Mouse (Mus musculus) intestine, embryonic 14.5 days (tissue): ENCODE results near the gene Ear14. TPM values are rescaled to one million over a fixed set of nuclear protein-coding genes. Genes with fewer than 3 reads are reported as not detected.
"Not testable (repeated sequence)": the region's sequence is repeated elsewhere in the genome, so short reads cannot be mapped to it uniquely, and the experiment has no call there.

ENCODE experiments used
- ATAC-seq: fragments of 200-750 bp; cut with Nextera tagmentation; replicated peaks from 2 replicates; pipeline ENCODE4 v1.8.0; 2017; ENCODE audit warnings: low read depth, moderate number of reproducible peaks, moderate TSS enrichment, moderate library complexity; ENCODE audit not compliant: low FRiP score, low TSS enrichment
- DNase-seq: peaks from one replicate; pipeline ENCODE4 v3.0.0-alpha.2; 2018; ENCODE audit warnings: low spot score
- H3K27ac ChIP-seq: fragments of 300-500 bp; sonication (generic); 2 replicates; pipeline ENCODE4 v1.5.1; 2014; ENCODE audit warnings: low read depth, mild to moderate bottlenecking, control low read depth
- H3K27me3 ChIP-seq: fragments of 300-500 bp; sonication (generic); replicated peaks from 2 replicates; pipeline ENCODE4 v1.6.1; 2014; ENCODE audit warnings: low read length, control low read depth; ENCODE audit not compliant: control insufficient read depth, insufficient read depth
- H3K36me3 ChIP-seq: fragments of 300-500 bp; sonication (generic); 2 replicates; pipeline ENCODE4 v1.6.1; 2014; ENCODE audit warnings: low read length, control low read depth; ENCODE audit not compliant: control insufficient read depth, insufficient read depth
- H3K4me1 ChIP-seq: fragments of 300-500 bp; sonication (generic); replicated peaks from 2 replicates; pipeline ENCODE4 v1.6.1; 2014; ENCODE audit warnings: low read length, control low read depth, mixed read lengths; ENCODE audit not compliant: control insufficient read depth, insufficient read depth
- H3K4me2 ChIP-seq: fragments of 300-500 bp; sonication (generic); 2 replicates; pipeline ENCODE4 v1.6.1; 2014; ENCODE audit warnings: low read length
- H3K4me3 ChIP-seq: fragments of 300-500 bp; sonication (generic); 2 replicates; pipeline ENCODE4 v1.5.1; 2014; ENCODE audit warnings: low read depth, low read length, control low read depth, mixed read lengths
- H3K9ac ChIP-seq: fragments of 300-500 bp; sonication (generic); 2 replicates; pipeline ENCODE4 v1.6.1; 2014; ENCODE audit warnings: mild to moderate bottlenecking, low read length
- H3K9me3 ChIP-seq: fragments of 300-500 bp; sonication (generic); 2 replicates; pipeline ENCODE4 v1.6.1; 2016; ENCODE audit warnings: low read length, control low read depth; ENCODE audit not compliant: control insufficient read depth
- WGBS: fragments of 180-500 bp; shearing (Covaris S2); extraction: QIAGEN DNeasy Blood & Tissue Kit; methylation state at CpG from one replicate; pipeline ENCODE4 v1.1.7; 2014; 5-methylcytosine and 5-hydroxymethylcytosine counted together
- polyA plus RNA-seq: library from polyadenylated mRNA; unstranded; fragments of >200 nt; fragmentation: Nextera tagmentation; extraction: Ambion mirVana; gene quantifications from 2 replicates; pipeline ENCODE4 v1.2.1, GENCODE M21; 2014

Ear14 gene
- polyA plus RNA-seq, 1 experiment from 2014 or later: not detected

DNA sequence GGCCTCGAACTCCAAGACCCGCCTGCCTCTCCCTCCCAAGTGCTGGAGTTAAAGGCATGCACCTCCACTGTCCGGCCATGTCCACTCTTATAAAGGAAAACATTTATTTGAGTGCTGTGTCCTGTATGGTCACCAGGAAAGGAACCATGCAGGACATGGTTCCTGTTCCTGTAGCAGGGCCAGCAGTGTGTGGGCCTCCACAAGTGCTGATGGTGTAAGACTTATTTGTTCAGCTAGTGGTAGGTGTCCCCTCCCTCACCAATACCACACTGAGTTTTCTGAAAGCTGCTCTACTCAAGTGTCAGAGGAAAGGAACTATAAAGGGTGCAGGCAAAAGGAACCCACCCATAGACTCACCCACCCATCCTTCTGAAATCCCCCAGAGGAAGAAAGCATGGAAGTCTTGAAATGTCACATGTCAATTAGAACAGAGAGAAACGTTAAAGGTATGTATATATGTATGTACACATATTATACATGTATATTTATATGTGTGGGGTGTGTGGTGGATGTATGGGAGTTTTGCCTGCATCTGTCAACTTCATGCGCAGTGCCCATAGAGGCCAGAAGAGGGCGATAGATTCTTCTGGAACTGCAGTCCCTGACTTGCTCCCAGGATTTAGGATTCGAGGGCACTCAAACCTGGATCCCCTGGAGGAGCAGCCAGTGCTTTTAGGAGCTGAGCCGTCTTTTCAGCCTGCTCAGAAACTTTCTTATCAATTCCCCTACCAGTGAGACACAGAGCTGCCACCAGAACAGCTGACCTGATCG lies 30.9 kb upstream of the Ear14 start:
- ATAC-seq (0 out of 2 replicates have a peak, but pooled peaks have one; percentile 40), DNase-seq (peak; percentile 72)
- 37% methylated on average over 9 of the region's 9 CpGs for WGBS
- not testable (repeated sequence) for H3K4me1 ChIP-seq, H3K9me3 ChIP-seq, H3K36me3 ChIP-seq, H3K27me3 ChIP-seq, H3K9ac ChIP-seq, H3K4me2 ChIP-seq, H3K4me3 ChIP-seq, H3K27ac ChIP-seq

DNA sequence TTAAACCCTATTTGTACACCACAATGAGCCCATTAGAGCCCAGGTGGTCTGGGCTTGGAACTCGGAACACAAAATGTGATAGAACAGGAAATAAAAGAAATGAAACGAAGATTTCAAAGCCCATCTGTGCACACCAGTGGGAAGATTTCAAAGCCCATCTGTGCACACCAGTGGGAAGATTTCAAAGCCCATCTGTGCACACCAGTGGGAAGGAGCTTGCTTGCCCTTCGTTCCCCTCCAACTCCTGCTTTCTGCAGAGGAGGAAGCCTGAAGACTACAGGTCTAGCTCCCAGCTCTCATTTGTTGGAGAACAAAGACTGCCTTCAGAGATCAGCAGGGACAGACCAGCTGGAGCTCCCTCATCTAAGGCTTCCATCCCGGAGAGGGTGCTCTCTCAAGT lies 30.2 kb upstream of the Ear14 start:
- not testable (repeated sequence) for H3K4me2 ChIP-seq, H3K4me3 ChIP-seq, H3K27me3 ChIP-seq, H3K4me1 ChIP-seq, H3K36me3 ChIP-seq, H3K27ac ChIP-seq, H3K9me3 ChIP-seq, H3K9ac ChIP-seq, DNase-seq, ATAC-seq
- WGBS: 68% methylated on average over 4 of the region's 4 CpGs

DNA sequence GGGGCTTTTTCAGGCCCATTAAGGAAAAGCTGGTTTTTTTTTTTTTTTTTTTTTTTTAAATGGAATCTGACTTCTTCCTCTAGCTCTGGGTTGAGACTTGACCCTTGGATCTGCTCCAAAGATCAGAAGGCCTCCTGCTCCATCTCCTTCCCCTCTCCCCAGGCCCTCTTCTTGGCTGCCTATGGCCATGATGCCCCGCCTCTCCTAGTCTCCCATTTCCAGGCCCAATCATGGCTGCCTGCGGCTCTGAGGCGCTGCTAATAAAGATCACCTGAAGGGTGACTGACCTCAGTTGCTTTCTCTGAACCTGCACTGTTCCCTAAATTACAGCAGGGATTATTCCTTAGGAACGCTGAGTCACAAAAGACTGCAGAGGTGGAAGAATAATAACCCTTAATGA lies 29.3 kb upstream of the Ear14 start:
- ATAC-seq: no peak
- Histone ChIP-seq H3K4me1 (no peaks in the 10 kb centered on the region), H3K9ac (no peak overlapping the region), H3K4me3 (no peak overlapping the region), H3K4me2 (no peak overlapping the region), H3K27ac (no peak overlapping the region), H3K9me3 (no peaks in the 10 kb centered on the region), H3K36me3 (no peaks in the 10 kb centered on the region), H3K27me3 (no peaks in the 10 kb centered on the region)
- no peak for DNase-seq
- WGBS: 83% methylated on average over 4 of the region's 4 CpGs

DNA sequence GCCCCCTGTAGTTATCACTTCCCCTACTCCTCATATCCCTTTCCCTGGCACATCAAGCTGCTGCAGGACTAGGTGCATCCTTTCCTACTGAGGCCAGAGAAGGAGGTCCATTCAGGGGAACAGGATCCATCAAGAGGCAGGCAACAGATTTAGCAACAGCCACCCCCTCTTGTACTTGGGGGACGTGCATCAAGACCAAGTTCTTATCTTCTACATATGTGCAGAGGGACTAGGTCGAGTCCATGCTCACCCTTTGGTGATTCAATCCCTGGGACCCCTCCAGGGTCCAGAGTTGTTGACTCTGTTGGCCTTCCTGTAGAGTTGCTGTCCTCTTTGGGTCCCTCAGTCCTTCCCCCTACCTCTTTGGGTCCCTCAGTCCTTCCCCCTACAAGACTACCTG lies 22.1 kb upstream of the Ear14 start:
- not testable (repeated sequence) for ATAC-seq, DNase-seq, H3K27me3 ChIP-seq, H3K4me1 ChIP-seq, H3K9ac ChIP-seq, H3K9me3 ChIP-seq, H3K4me2 ChIP-seq, H3K27ac ChIP-seq, H3K36me3 ChIP-seq, H3K4me3 ChIP-seq
- 88% methylated on average over 2 of the region's 2 CpGs for WGBS

DNA sequence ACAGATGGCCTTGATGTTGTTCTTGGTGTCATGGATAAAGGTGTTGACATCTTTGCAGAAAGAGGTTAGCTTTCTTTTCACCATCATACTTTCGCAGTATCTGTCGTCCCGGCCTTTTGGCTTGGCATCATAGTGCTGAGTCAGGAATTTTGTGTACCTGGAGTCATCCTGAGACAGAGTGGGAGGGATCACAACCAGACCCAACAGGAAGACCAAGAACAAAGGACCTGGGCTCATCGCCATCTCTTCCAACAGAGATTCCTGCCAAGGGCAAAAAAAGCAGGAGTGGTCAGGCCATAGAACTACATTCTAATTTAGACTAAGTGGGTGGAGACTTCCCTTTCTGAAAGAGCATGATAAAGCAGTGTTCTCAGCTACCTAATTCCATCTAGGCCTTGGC lies 7.5 kb upstream of the Ear14 start:
- no peak overlapping the region for H3K9ac ChIP-seq
- WGBS: 87% methylated on average over 4 of the region's 4 CpGs

DNA sequence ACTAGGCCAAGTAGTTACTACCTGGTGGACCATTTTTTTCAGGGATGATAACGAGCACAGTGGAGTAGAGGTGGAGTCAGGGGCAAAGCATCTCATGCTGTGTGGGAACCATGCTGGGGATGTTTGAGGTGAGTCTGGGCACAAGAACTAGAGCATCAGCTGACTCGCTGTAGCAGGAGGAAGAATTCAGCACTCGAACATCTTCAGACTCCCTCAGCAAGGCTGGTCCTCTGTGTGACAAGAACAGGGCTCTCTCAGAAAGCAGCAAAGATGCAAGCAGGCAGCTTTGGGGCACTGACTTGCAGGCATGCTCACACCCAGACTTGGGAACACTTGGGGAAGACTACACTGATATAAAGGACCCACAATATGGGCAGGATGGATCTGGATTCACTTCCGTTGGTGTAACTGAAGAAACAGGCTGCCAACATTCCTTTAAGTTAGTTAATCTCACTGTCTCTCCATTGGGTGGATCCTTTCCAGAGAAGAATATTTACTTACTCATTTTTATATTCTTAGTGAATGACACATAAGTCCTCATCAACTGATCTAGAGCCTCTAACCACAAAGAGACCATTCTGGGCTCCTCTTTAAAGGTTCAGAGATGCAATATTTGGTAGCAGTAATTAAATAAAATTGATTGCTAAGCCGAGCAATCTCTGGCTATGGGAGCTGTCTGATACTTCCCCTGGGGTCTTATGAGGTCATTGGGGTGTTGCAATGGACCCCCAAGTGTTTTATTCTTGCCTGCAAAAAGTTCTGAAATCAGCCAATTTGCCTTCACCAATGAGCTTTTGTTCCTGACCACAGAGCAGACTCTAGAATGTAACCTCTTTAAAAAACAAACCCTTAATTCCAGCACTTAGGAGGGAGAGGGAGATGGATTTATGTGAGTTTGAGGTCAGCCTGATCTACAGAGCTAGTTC lies 3.8 kb upstream of the Ear14 start, which contains the start of gene Ang2:
Ang2 (minus strand) TSS at position 51 of the 926 bp plus-strand sequence.
- 85% methylated on average over 5 of the region's 5 CpGs for WGBS
- no peak for ATAC-seq
- Histone ChIP-seq H3K4me2 (no peak within 1 kb of the TSS), H3K27me3 (no peaks in the 10 kb centered on the region), H3K9ac (no peak within 1 kb of the TSS), H3K27ac (no peak within 1 kb of the TSS), H3K36me3 (no peaks in the 10 kb centered on the region), H3K4me3 (no peak within 1 kb of the TSS), H3K9me3 (no peaks in the 10 kb centered on the region), H3K4me1 (no peaks in the 10 kb centered on the region)
- no peak for DNase-seq

More for the DNA sequence above, 7.5 kb upstream of the Ear14 start:
- Histone ChIP-seq H3K36me3 (no peaks in the 10 kb centered on the region), H3K4me2 (no peak overlapping the region), H3K27me3 (no peaks in the 10 kb centered on the region), H3K4me3 (no peak overlapping the region), H3K27ac (no peak overlapping the region), H3K9me3 (no peaks in the 10 kb centered on the region), H3K4me1 (no peaks in the 10 kb centered on the region)
- ATAC-seq (no peak), DNase-seq (no peak)

DNA sequence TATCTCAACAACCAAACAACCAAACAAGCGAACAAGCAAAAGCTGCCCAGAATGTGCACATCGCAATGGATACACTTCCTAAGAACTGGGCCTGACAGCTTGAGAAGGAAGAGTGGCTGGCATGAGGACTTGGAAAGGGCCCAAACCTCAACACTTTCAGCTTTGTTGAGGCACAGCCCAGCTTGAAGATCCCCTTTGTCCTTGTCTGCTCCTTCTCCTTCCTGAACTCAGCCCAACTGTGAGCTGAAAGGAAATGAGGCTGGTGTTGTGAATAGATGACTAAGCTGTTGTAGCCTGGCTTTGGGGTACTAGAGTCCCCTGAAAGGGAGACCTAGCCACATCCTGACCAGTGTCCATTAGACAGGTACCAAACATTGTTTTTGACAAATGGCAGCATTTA lies 3.1 kb upstream of the Ear14 start:
- no peak overlapping the region for H3K4me3 ChIP-seq
- no peak overlapping the region for H3K4me2 ChIP-seq
- no peak for DNase-seq
- no peak overlapping the region for H3K9ac ChIP-seq
- 92% methylated on average over 2 of the region's 2 CpGs for WGBS
- H3K36me3 ChIP-seq: no peaks in the 10 kb centered on the region
- no peak overlapping the region for H3K27ac ChIP-seq
- no peaks in the 10 kb centered on the region for H3K4me1 ChIP-seq
- no peaks in the 10 kb centered on the region for H3K9me3 ChIP-seq
- no peaks in the 10 kb centered on the region for H3K27me3 ChIP-seq
- no peak for ATAC-seq

DNA sequence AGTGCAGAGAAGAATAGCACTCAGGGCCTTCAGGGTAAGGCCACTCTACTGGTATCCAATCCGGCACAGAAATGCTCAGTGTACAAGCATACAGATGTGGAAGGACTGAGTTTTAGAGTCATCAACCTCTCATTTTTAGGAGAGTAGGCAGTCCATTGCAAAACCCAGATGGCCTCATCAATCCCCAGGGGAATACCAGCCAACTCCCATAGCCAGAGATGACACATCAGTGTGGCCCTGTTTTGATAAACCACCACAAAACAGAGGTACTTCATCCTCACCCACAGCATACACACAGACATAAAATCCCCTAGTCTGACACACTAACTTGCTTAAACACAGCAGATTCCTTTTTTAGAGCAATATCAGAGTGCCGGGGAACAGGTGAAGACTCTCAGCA lies 2.7 kb upstream of the Ear14 start:
- Histone ChIP-seq H3K4me1 (no peaks in the 10 kb centered on the region), H3K36me3 (no peaks in the 10 kb centered on the region), H3K9me3 (no peaks in the 10 kb centered on the region), H3K27me3 (no peaks in the 10 kb centered on the region), H3K4me2 (no peak overlapping the region), H3K9ac (no peak overlapping the region), H3K4me3 (no peak overlapping the region), H3K27ac (no peak overlapping the region)
- 91% methylated on average over 2 of the region's 2 CpGs for WGBS
- ATAC-seq: no peak
- DNase-seq: no peak
